Mouse (Mus musculus): Measurements from ENCODE around the gene Osbpl7. TPM values are rescaled to one million over a fixed set of nuclear protein-coding genes. Genes with fewer than 3 reads are reported as not detected.

Gene Osbpl7
- 2.2 and 2.6 TPM in 2 replicates for polyA plus RNA-seq (2012; rRNA removed)

GRCm38 (mm10) chr11:97050216-97050943, at the start of gene Osbpl7:
TSS of gene Osbpl7 (plus strand) at chr11:97050628.

GRCm38 (mm10) chr11:97013121-97013670, 37.2 kb upstream of the Osbpl7 start, which contains the start of gene Sp6:
TSS of gene Sp6 (plus strand) at chr11:97013394.

GRCm38 (mm10) chr11:97029686-97030417, 20.6 kb upstream of the Osbpl7 start, which contains the start of gene Scrn2:
TSS of gene Scrn2 (plus strand) at chr11:97029938.

GRCm38 (mm10) chr11:97041022-97041899, 9.2 kb upstream of the Osbpl7 start, which contains the start of the genes Lrrc46 and Mrpl10:
TSS of gene Lrrc46 (minus strand) at chr11:97041407.
TSS of gene Mrpl10 (plus strand) at chr11:97041560.

GRCm38 (mm10) chr11:97114671-97115601, 64.5 kb downstream of the Osbpl7 start, which contains the start of gene Tbx21:
TSS of gene Tbx21 (minus strand) at chr11:97115331.

Other genes with a start within 250 kb of the Osbpl7 start
- 20.4 and 22.6 TPM in 2 replicates for gene Nfe2l1, start 220.7 kb upstream of the Osbpl7 start, polyA plus RNA-seq (2012; rRNA removed)
- gene Copz2, start 200.8 kb upstream of the Osbpl7 start, polyA plus RNA-seq (2012; rRNA removed), result 21.7 and 23.8 TPM in 2 replicates
- gene Cdk5rap3, start 134.1 kb upstream of the Osbpl7 start, polyA plus RNA-seq (2012; rRNA removed), result 26.9 and 29.8 TPM in 2 replicates
- gene Prr15l, start 122.5 kb upstream of the Osbpl7 start, polyA plus RNA-seq (2012; rRNA removed), result 2.3 and 4.5 TPM in 2 replicates
- 166 and 170 TPM in 2 replicates for gene Pnpo, start 106.6 kb upstream of the Osbpl7 start, polyA plus RNA-seq (2012; rRNA removed)
- gene Sp2, start 67.7 kb upstream of the Osbpl7 start, polyA plus RNA-seq (2012; rRNA removed), result 3.7 and 4.7 TPM in 2 replicates
- gene Sp6, start 37.2 kb upstream of the Osbpl7 start, polyA plus RNA-seq (2012; rRNA removed), result 0.08 and 0.10 TPM in 2 replicates
- 10.3 and 10.8 TPM in 2 replicates for gene Scrn2, start 20.7 kb upstream of the Osbpl7 start, polyA plus RNA-seq (2012; rRNA removed)
- 0.25 and 0.51 TPM in 2 replicates for gene Lrrc46, start 9.2 kb upstream of the Osbpl7 start, polyA plus RNA-seq (2012; rRNA removed)
- gene Mrpl10, start 9.1 kb upstream of the Osbpl7 start, polyA plus RNA-seq (2012; rRNA removed), result 32.0 and 32.1 TPM in 2 replicates
- gene Tbx21, start 64.7 kb downstream of the Osbpl7 start, polyA plus RNA-seq (2012; rRNA removed), result 0.08 and 0.14 TPM in 2 replicates
- gene Tbkbp1, start 100.9 kb downstream of the Osbpl7 start, polyA plus RNA-seq (2012; rRNA removed), result 3.7 and 4.6 TPM in 2 replicates
- gene Kpnb1, start 137.3 kb downstream of the Osbpl7 start, polyA plus RNA-seq (2012; rRNA removed), result 36.6 and 37.9 TPM in 2 replicates
- 8.1 and 11.9 TPM in 2 replicates for gene Npepps, start 230.0 kb downstream of the Osbpl7 start, polyA plus RNA-seq (2012; rRNA removed)

Data from liver, embryonic 18 days (tissue).